Mouse (Mus musculus): ENCODE results near the gene Gm28051.

- TF ChIP-seq CTCF (IDR thresholded peaks at IDR 0.05; ENCODE audit: control insufficient read depth, insufficient read depth, insufficient read length) (no peak), USF1 (IDR thresholded peaks at IDR 0.05; ENCODE audit: low read depth) (no peak), MYOD1 (IDR thresholded peaks at IDR 0.05; ENCODE audit: control insufficient read depth, insufficient read length, low read depth) (no peak), CEBPB (IDR thresholded peaks at IDR 0.05; ENCODE audit: low read depth) (no peak), MYOG (IDR thresholded peaks at IDR 0.05; ENCODE audit: control insufficient read depth, extremely low read depth, insufficient read length) (no peak), MAX (IDR thresholded peaks at IDR 0.05) (no peak)
Observed at GRCm38 (mm10) chr12:102698089-102698684, 59.4 kb downstream of the Gm28051 start.

Measured in C2C12 (cell line).